In genomic region chr8:70137890-70138289, GRCm38 (mm10) we compare ENCODE assay signal across 7 mouse cellular contexts. TPM values are rescaled to one million over a fixed set of nuclear protein-coding genes. Genes with fewer than 3 reads are reported as not detected.
DNase-seq lines count a peak whose midpoint lies in the region; ATAC-seq lines count a peak whose summit lies in the region.

No protein-coding gene starts in this region.

- no peaks in the 10 kb centered on the region for H3K27me3 ChIP-seq in lung, embryonic 16.5 days (ENCODE audit: control insufficient read depth, insufficient read depth, low read depth, low read length)
- H3K27me3 ChIP-seq in forebrain, embryonic 16.5 days (replicated peaks; ENCODE audit: control insufficient read depth, insufficient read depth, low read length) = no peaks in the 10 kb centered on the region
- H3K27me3 ChIP-seq in liver, embryonic 11.5 days (replicated peaks; ENCODE audit: control insufficient read depth, insufficient read depth, low read length) = no peaks in the 10 kb centered on the region
- H3K27me3 ChIP-seq in stomach, embryonic 16.5 days (ENCODE audit: control insufficient read depth, insufficient read depth, low read length) = no peaks in the 10 kb centered on the region

- H3K27ac ChIP-seq in lung, embryonic 16.5 days (ENCODE audit: low read length) = no peak overlapping the region
- H3K27ac ChIP-seq in forebrain, embryonic 16.5 days (ENCODE audit: low read length) = no peak overlapping the region
- H3K27ac ChIP-seq in liver, embryonic 11.5 days (ENCODE audit: low read depth, low read length) = no peak overlapping the region
- H3K27ac ChIP-seq in stomach, embryonic 16.5 days (ENCODE audit: low read length) = no peak overlapping the region

- no peak for DNase-seq in lung, postnatal 10 days
- DNase-seq in liver, embryonic 11.5 days (ENCODE audit: low spot score) = no peak
- DNase-seq in gastrocnemius, postnatal 36 days = no peak
- DNase-seq in cerebellum, postnatal 14 days = no peak

- H3K4me3 ChIP-seq in lung, embryonic 16.5 days (ENCODE audit: low read length) = peak overlapping the region; percentile 58; the same call in 1 of the 2 replicates
- no peak overlapping the region for H3K4me3 ChIP-seq in forebrain, embryonic 16.5 days (replicated peaks; ENCODE audit: low read length)
- H3K4me3 ChIP-seq in liver, embryonic 11.5 days (ENCODE audit: low read depth, low read length) = peak overlapping the region; percentile 88
- peak overlapping the region; percentile 65 for H3K4me3 ChIP-seq in stomach, embryonic 16.5 days (replicated peaks; ENCODE audit: low read length)

- H3K9ac ChIP-seq in lung, embryonic 16.5 days (ENCODE audit: low read length) = peak overlapping the region; percentile 69
- H3K9ac ChIP-seq in forebrain, embryonic 16.5 days (replicated peaks; ENCODE audit: low read depth, low read length) = no peak overlapping the region; the same call in 1 of the 2 replicates
- H3K9ac ChIP-seq in liver, embryonic 11.5 days (ENCODE audit: low read depth, low read length) = peak overlapping the region; percentile 65; the same call in 1 of the 2 replicates
- H3K9ac ChIP-seq in stomach, embryonic 16.5 days (ENCODE audit: low read length) = peak overlapping the region; percentile 78

- intact Hi-C loops in gastrocnemius, postnatal 36 days (cut with DNase I) = no loop called here

- H3K9me3 ChIP-seq in lung, embryonic 16.5 days (ENCODE audit: control insufficient read depth, low read length) = no peaks in the 10 kb centered on the region
- no peaks in the 10 kb centered on the region for H3K9me3 ChIP-seq in forebrain, embryonic 16.5 days (ENCODE audit: control insufficient read depth, low read length)
- H3K9me3 ChIP-seq in liver, embryonic 11.5 days (ENCODE audit: control insufficient read depth, low read length) = no peaks in the 10 kb centered on the region
- H3K9me3 ChIP-seq in stomach, embryonic 16.5 days (replicated peaks; ENCODE audit: control insufficient read depth, low read length) = no peaks in the 10 kb centered on the region

- ATAC-seq in lung, embryonic 16.5 days (ENCODE audit: low read depth) = no peak
- no peak for ATAC-seq in forebrain, embryonic 16.5 days
- no peak for ATAC-seq in liver, embryonic 11.5 days (replicated peaks; ENCODE audit: low FRiP score)
- ATAC-seq in stomach, embryonic 16.5 days (ENCODE audit: insufficient read depth, low FRiP score) = no peak

- 75% methylated on average over 4 of the region's 4 CpGs for whole genome bisulfite sequencing in lung, embryonic 16.5 days
- WGBS in forebrain, embryonic 16.5 days = 80% methylated on average over 4 of the region's 4 CpGs
- 80% methylated on average over 4 of the region's 4 CpGs for WGBS in liver, embryonic 11.5 days
- WGBS in stomach, embryonic 16.5 days = 67% methylated on average over 4 of the region's 4 CpGs

- peaks cover 14% of the 10 kb centered on the region for H3K36me3 ChIP-seq in lung, embryonic 16.5 days (ENCODE audit: control insufficient read depth, insufficient read depth, low read length)
- peaks cover 16% of the 10 kb centered on the region for H3K36me3 ChIP-seq in forebrain, embryonic 16.5 days (ENCODE audit: control insufficient read depth, insufficient read depth)
- peaks cover 16% of the 10 kb centered on the region for H3K36me3 ChIP-seq in liver, embryonic 11.5 days (ENCODE audit: control insufficient read depth, insufficient read depth, low read length)
- peaks cover 1% of the 10 kb centered on the region for H3K36me3 ChIP-seq in stomach, embryonic 16.5 days (ENCODE audit: control insufficient read depth, insufficient read depth, low read length)

- H3K4me2 ChIP-seq in lung, embryonic 16.5 days (ENCODE audit: low read depth, low read length) = peak overlapping the region; percentile 55
- peak overlapping the region; percentile 65; the same call in 1 of the 2 replicates for H3K4me2 ChIP-seq in forebrain, embryonic 16.5 days (ENCODE audit: low read length)
- peak overlapping the region; percentile 76 for H3K4me2 ChIP-seq in liver, embryonic 11.5 days
- H3K4me2 ChIP-seq in stomach, embryonic 16.5 days (ENCODE audit: low read depth, low read length) = peak overlapping the region; percentile 70; the same call in 1 of the 2 replicates

- peaks cover 15% of the 10 kb centered on the region for H3K4me1 ChIP-seq in lung, embryonic 16.5 days (replicated peaks; ENCODE audit: control insufficient read depth, insufficient read depth, low read length)
- peaks cover 21% of the 10 kb centered on the region for H3K4me1 ChIP-seq in forebrain, embryonic 16.5 days (replicated peaks; ENCODE audit: control insufficient read depth, insufficient read depth, low read length)
- peaks cover 16% of the 10 kb centered on the region for H3K4me1 ChIP-seq in liver, embryonic 11.5 days (replicated peaks; ENCODE audit: control insufficient read depth, insufficient read depth, low read length)
- peaks cover 15% of the 10 kb centered on the region for H3K4me1 ChIP-seq in stomach, embryonic 16.5 days (ENCODE audit: control insufficient read depth, insufficient read depth, low read length)

RNA-seq across cellular contexts. Expression of gene Rfxank, which starts 1.1 kb away (rescaled TPM):
- polyA plus RNA-seq in lung, embryonic 16.5 days (2015; fragmentation: Nextera tagmentation; extraction: Ambion mirVana) = 21.1 and 21.2 TPM in 2 replicates
- 10.5 and 14.4 TPM in 2 replicates for polyA plus RNA-seq in forebrain, embryonic 16.5 days (2015; fragmentation: Nextera tagmentation; extraction: Ambion mirVana)
- 15.2 and 16.7 TPM in 2 replicates for polyA plus RNA-seq in liver, embryonic 11.5 days (2014; fragmentation: Nextera tagmentation; extraction: Ambion mirVana)
- polyA plus RNA-seq in stomach, embryonic 16.5 days (2015; fragmentation: Nextera tagmentation; extraction: Ambion mirVana) = 14.5 and 17.1 TPM in 2 replicates
- 1 to 10 TPM; 6.2 to 9.3 TPM for total RNA-seq in gastrocnemius, postnatal 36 days (2021)

RNA-seq across cellular contexts. Expression of gene Borcs8, which starts 1.4 kb away (rescaled TPM):
- polyA plus RNA-seq in lung, embryonic 16.5 days (2015; fragmentation: Nextera tagmentation; extraction: Ambion mirVana) = 53.0 and 56.6 TPM in 2 replicates
- 48.1 and 60.0 TPM in 2 replicates for polyA plus RNA-seq in forebrain, embryonic 16.5 days (2015; fragmentation: Nextera tagmentation; extraction: Ambion mirVana)
- polyA plus RNA-seq in liver, embryonic 11.5 days (2014; fragmentation: Nextera tagmentation; extraction: Ambion mirVana) = 38.6 and 46.2 TPM in 2 replicates
- polyA plus RNA-seq in stomach, embryonic 16.5 days (2015; fragmentation: Nextera tagmentation; extraction: Ambion mirVana) = 38.0 and 42.8 TPM in 2 replicates
- total RNA-seq in gastrocnemius, postnatal 36 days (2021) = 10 to 100 TPM; 14.2 to 16.3 TPM

RNA-seq across cellular contexts. Expression of gene Mef2b, which starts 1.6 kb away (rescaled TPM):
- polyA plus RNA-seq in lung, embryonic 16.5 days (2015; fragmentation: Nextera tagmentation; extraction: Ambion mirVana) = 0.29 and 0.38 TPM in 2 replicates
- polyA plus RNA-seq in forebrain, embryonic 16.5 days (2015; fragmentation: Nextera tagmentation; extraction: Ambion mirVana) = 0.34 and 0.81 TPM in 2 replicates
- 0.45 and 0.51 TPM in 2 replicates for polyA plus RNA-seq in liver, embryonic 11.5 days (2014; fragmentation: Nextera tagmentation; extraction: Ambion mirVana)
- 0.25 TPM in 2 replicates for polyA plus RNA-seq in stomach, embryonic 16.5 days (2015; fragmentation: Nextera tagmentation; extraction: Ambion mirVana)
- total RNA-seq in gastrocnemius, postnatal 36 days (2021) = under 1 TPM; 0.28 to 0.32 TPM

RNA-seq across cellular contexts. Expression of gene Nr2c2ap, which starts 6.8 kb away (rescaled TPM):
- polyA plus RNA-seq in lung, embryonic 16.5 days (2015; fragmentation: Nextera tagmentation; extraction: Ambion mirVana) = 29.6 and 31.1 TPM in 2 replicates
- 44.0 and 44.8 TPM in 2 replicates for polyA plus RNA-seq in forebrain, embryonic 16.5 days (2015; fragmentation: Nextera tagmentation; extraction: Ambion mirVana)
- 32.9 and 35.4 TPM in 2 replicates for polyA plus RNA-seq in liver, embryonic 11.5 days (2014; fragmentation: Nextera tagmentation; extraction: Ambion mirVana)
- polyA plus RNA-seq in stomach, embryonic 16.5 days (2015; fragmentation: Nextera tagmentation; extraction: Ambion mirVana) = 35.7 and 37.1 TPM in 2 replicates
- 1 to 10 TPM; 4.3 to 4.6 TPM for total RNA-seq in gastrocnemius, postnatal 36 days (2021)

RNA-seq across cellular contexts. Expression of gene Ncan, which starts 17.2 kb away (rescaled TPM):
- 0.21 and 0.59 TPM in 2 replicates for polyA plus RNA-seq in lung, embryonic 16.5 days (2015; fragmentation: Nextera tagmentation; extraction: Ambion mirVana)
- 145 and 166 TPM in 2 replicates for polyA plus RNA-seq in forebrain, embryonic 16.5 days (2015; fragmentation: Nextera tagmentation; extraction: Ambion mirVana)
- 0.08 and 0.15 TPM in 2 replicates for polyA plus RNA-seq in liver, embryonic 11.5 days (2014; fragmentation: Nextera tagmentation; extraction: Ambion mirVana)
- 0.96 and 1.4 TPM in 2 replicates for polyA plus RNA-seq in stomach, embryonic 16.5 days (2015; fragmentation: Nextera tagmentation; extraction: Ambion mirVana)
- not detected for total RNA-seq in gastrocnemius, postnatal 36 days (2021)
